Mouse (Mus musculus) activated CD4-positive, CD25-positive, alpha-beta regulatory T cell, adult 4 months (primary cell): ENCODE measurements around the gene Serpinb1c. TPM values are rescaled to one million over a fixed set of nuclear protein-coding genes. Genes with fewer than 3 reads are reported as not detected.
A peak's percentile ranks its signal among the peaks of the same experiment; 100 is the strongest.

Experiments used
- ATAC-seq: one replicate; pipeline ENCODE4 v1.8.0; 2017
- polyA plus RNA-seq, 2 experiments: library from polyadenylated mRNA; unstranded; fragments of 100-300 nt; shearing (Covaris generic); gene quantifications; one replicate each; pipeline ENCODE4 v1.2.1; 2017

Serpinb1c gene
- polyA plus RNA-seq, 2 experiments from 2014 or later: not detected

- ATAC-seq: peak; percentile 63
Observed at GRCm38 (mm10) chr13:32864529-32864928, 33.5 kb downstream of the Serpinb1c start.

- ATAC-seq: no peak
Observed at GRCm38 (mm10) chr13:32863456-32863855, 34.6 kb downstream of the Serpinb1c start.

GRCm38 (mm10) chr13:32860821-32861220 lies 37.2 kb downstream of the Serpinb1c start:
- ATAC-seq: no peak

- ATAC-seq: no peak
Observed at GRCm38 (mm10) chr13:32853073-32853472, 44.9 kb downstream of the Serpinb1c start.

GRCm38 (mm10) chr13:32852539-32852938 lies 45.5 kb downstream of the Serpinb1c start:
- no peak for ATAC-seq

GRCm38 (mm10) chr13:32851967-32852366 lies 46.0 kb downstream of the Serpinb1c start:
- peak; percentile 65 for ATAC-seq

GRCm38 (mm10) chr13:32850668-32851404 lies 47.2 kb downstream of the Serpinb1c start, which contains the start of gene Serpinb1a:
TSS of gene Serpinb1a (minus strand) at chr13:32851185.
- no peak for ATAC-seq

- no peak for ATAC-seq
Observed at GRCm38 (mm10) chr13:32850156-32850555, 47.9 kb downstream of the Serpinb1c start.

GRCm38 (mm10) chr13:32849531-32850123 lies 48.4 kb downstream of the Serpinb1c start:
- ATAC-seq: peak; percentile 37

GRCm38 (mm10) chr13:32849092-32849491 lies 48.9 kb downstream of the Serpinb1c start:
- no peak for ATAC-seq

- ATAC-seq: no peak
Observed at GRCm38 (mm10) chr13:32846221-32846620, 51.8 kb downstream of the Serpinb1c start.

- ATAC-seq: no peak
Observed at GRCm38 (mm10) chr13:32841349-32841748, 56.7 kb downstream of the Serpinb1c start.

GRCm38 (mm10) chr13:32839314-32839713 lies 58.7 kb downstream of the Serpinb1c start:
- ATAC-seq: no peak

GRCm38 (mm10) chr13:32834513-32834912 lies 63.5 kb downstream of the Serpinb1c start:
- ATAC-seq: no peak

GRCm38 (mm10) chr13:32833237-32833636 lies 64.8 kb downstream of the Serpinb1c start:
- peak; percentile 63 for ATAC-seq

GRCm38 (mm10) chr13:32832776-32833175 lies 65.2 kb downstream of the Serpinb1c start:
- no peak for ATAC-seq

- ATAC-seq: no peak
Observed at GRCm38 (mm10) chr13:32831505-32832273, 66.3 kb downstream of the Serpinb1c start.

Other genes starting within 250 kb of the Serpinb1c start
- gene Mylk4, start 114.3 kb downstream of the Serpinb1c start, polyA plus RNA-seq: not detected
- 1 to 10 TPM; 6.6 to 7.3 TPM for gene Wrnip1, start 96.2 kb downstream of the Serpinb1c start, polyA plus RNA-seq
- gene D930007J09Rik, start 95.4 kb downstream of the Serpinb1c start, polyA plus RNA-seq: not detected
- gene Serpinb1a, start 47.0 kb downstream of the Serpinb1c start, polyA plus RNA-seq: 10 to 100 TPM; 20.2 to 24.3 TPM
- 10 to 100 TPM; 35.6 to 41.4 TPM for gene Serpinb6b, start 67.0 kb upstream of the Serpinb1c start, polyA plus RNA-seq
- gene Serpinb9, start 105.0 kb upstream of the Serpinb1c start, polyA plus RNA-seq: 10 to 100 TPM; 17.0 to 20.8 TPM
- gene Serpinb9b, start 129.2 kb upstream of the Serpinb1c start, polyA plus RNA-seq: under 1 TPM in 1 of 2 experiments, not detected in 1; 0.15 TPM
- not detected for gene Serpinb1b, start 180.4 kb upstream of the Serpinb1c start, polyA plus RNA-seq